Mouse (Mus musculus): ENCODE measurements around the gene Sos1. TPM values are rescaled to one million over a fixed set of nuclear protein-coding genes. Genes with fewer than 3 reads are reported as not detected.

Sos1 gene
- polyA plus RNA-seq, 1 experiment from 2014 or later, result 7.9 TPM

- H3K27me3 ChIP-seq (replicated peaks; ENCODE audit: control insufficient read depth, insufficient read depth, low read length), result no peaks in the 10 kb centered on the region
- 66% methylated on average over 11 of the region's 11 CpGs for WGBS
- DNase-seq (ENCODE audit: low spot score), result no peak
- H3K9ac ChIP-seq (ENCODE audit: low read length), result no peak overlapping the region
- no peak overlapping the region for H3K4me3 ChIP-seq (ENCODE audit: low read depth, low read length)
- H3K36me3 ChIP-seq (ENCODE audit: control insufficient read depth, insufficient read depth, low read length), result no peaks in the 10 kb centered on the region
- H3K27ac ChIP-seq (ENCODE audit: low read depth, low read length), result no peak overlapping the region
- no peaks in the 10 kb centered on the region for H3K9me3 ChIP-seq (replicated peaks; ENCODE audit: control insufficient read depth, low read length)
- H3K4me1 ChIP-seq (ENCODE audit: control insufficient read depth, insufficient read depth, low read length), result no peaks in the 10 kb centered on the region
- no peak for ATAC-seq
- H3K4me2 ChIP-seq (ENCODE audit: low read length), result no peak overlapping the region
These were observed 18.5 kb upstream of the Sos1 start for GRCm38 (mm10) chr17:80498600-80499268.

- no peaks in the 10 kb centered on the region for H3K9me3 ChIP-seq (replicated peaks; ENCODE audit: control insufficient read depth, low read length)
- H3K27ac ChIP-seq (ENCODE audit: low read depth, low read length), result no peak overlapping the region
- H3K27me3 ChIP-seq (replicated peaks; ENCODE audit: control insufficient read depth, insufficient read depth, low read length), result no peaks in the 10 kb centered on the region
- H3K4me2 ChIP-seq (ENCODE audit: low read length), result no peak overlapping the region
- no peak overlapping the region for H3K9ac ChIP-seq (ENCODE audit: low read length)
- no peak overlapping the region for H3K4me3 ChIP-seq (ENCODE audit: low read depth, low read length)
- DNase-seq (ENCODE audit: low spot score), result peak; percentile 7
- 30% methylated on average over 9 of the region's 9 CpGs for WGBS
- no peaks in the 10 kb centered on the region for H3K36me3 ChIP-seq (ENCODE audit: control insufficient read depth, insufficient read depth, low read length)
- ATAC-seq, result no peak
- H3K4me1 ChIP-seq (ENCODE audit: control insufficient read depth, insufficient read depth, low read length), result no peaks in the 10 kb centered on the region
These were observed 16.9 kb upstream of the Sos1 start for GRCm38 (mm10) chr17:80497183-80497601.

GRCm38 (mm10) chr17:80496607-80497170 is 16.4 kb upstream of the Sos1 start:
- Histone ChIP-seq H3K4me1 (ENCODE audit: control insufficient read depth, insufficient read depth, low read length) (no peaks in the 10 kb centered on the region), H3K36me3 (ENCODE audit: control insufficient read depth, insufficient read depth, low read length) (no peaks in the 10 kb centered on the region), H3K27ac (ENCODE audit: low read depth, low read length) (no peak overlapping the region), H3K9ac (ENCODE audit: low read length) (no peak overlapping the region), H3K9me3 (replicated peaks; ENCODE audit: control insufficient read depth, low read length) (no peaks in the 10 kb centered on the region), H3K27me3 (replicated peaks; ENCODE audit: control insufficient read depth, insufficient read depth, low read length) (no peaks in the 10 kb centered on the region), H3K4me2 (ENCODE audit: low read length) (no peak overlapping the region), H3K4me3 (ENCODE audit: low read depth, low read length) (no peak overlapping the region)
- WGBS, result 79% methylated on average over 8 of the region's 8 CpGs
- ATAC-seq (no peak), DNase-seq (ENCODE audit: low spot score) (no peak)

GRCm38 (mm10) chr17:80496185-80496584 is 15.9 kb upstream of the Sos1 start:
- 75% methylated on average over 6 of the region's 6 CpGs for WGBS
- H3K36me3 ChIP-seq (ENCODE audit: control insufficient read depth, insufficient read depth, low read length), result no peaks in the 10 kb centered on the region
- no peak for DNase-seq (ENCODE audit: low spot score)
- no peaks in the 10 kb centered on the region for H3K27me3 ChIP-seq (replicated peaks; ENCODE audit: control insufficient read depth, insufficient read depth, low read length)
- no peaks in the 10 kb centered on the region for H3K4me1 ChIP-seq (ENCODE audit: control insufficient read depth, insufficient read depth, low read length)
- no peak overlapping the region for H3K4me3 ChIP-seq (ENCODE audit: low read depth, low read length)
- H3K4me2 ChIP-seq (ENCODE audit: low read length), result no peak overlapping the region
- ATAC-seq, result no peak
- H3K9ac ChIP-seq (ENCODE audit: low read length), result no peak overlapping the region
- H3K9me3 ChIP-seq (replicated peaks; ENCODE audit: control insufficient read depth, low read length), result no peaks in the 10 kb centered on the region
- H3K27ac ChIP-seq (ENCODE audit: low read depth, low read length), result no peak overlapping the region

GRCm38 (mm10) chr17:80493891-80494290 is 13.6 kb upstream of the Sos1 start:
- no peaks in the 10 kb centered on the region for H3K27me3 ChIP-seq (replicated peaks; ENCODE audit: control insufficient read depth, insufficient read depth, low read length)
- H3K9ac ChIP-seq (ENCODE audit: low read length), result no peak overlapping the region
- H3K4me1 ChIP-seq (ENCODE audit: control insufficient read depth, insufficient read depth, low read length), result no peaks in the 10 kb centered on the region
- WGBS, result 76% methylated on average over 1 of the region's 1 CpGs
- H3K9me3 ChIP-seq (replicated peaks; ENCODE audit: control insufficient read depth, low read length), result no peaks in the 10 kb centered on the region
- no peak overlapping the region for H3K4me3 ChIP-seq (ENCODE audit: low read depth, low read length)
- DNase-seq (ENCODE audit: low spot score) (no peak), ATAC-seq (no peak)
- no peak overlapping the region for H3K4me2 ChIP-seq (ENCODE audit: low read length)
- no peak overlapping the region for H3K27ac ChIP-seq (ENCODE audit: low read depth, low read length)
- H3K36me3 ChIP-seq (ENCODE audit: control insufficient read depth, insufficient read depth, low read length), result no peaks in the 10 kb centered on the region

- Histone ChIP-seq H3K36me3 (ENCODE audit: control insufficient read depth, insufficient read depth, low read length) (no peaks in the 10 kb centered on the region), H3K27me3 (replicated peaks; ENCODE audit: control insufficient read depth, insufficient read depth, low read length) (no peaks in the 10 kb centered on the region), H3K4me3 (ENCODE audit: low read depth, low read length) (no peak overlapping the region), H3K4me2 (ENCODE audit: low read length) (no peak overlapping the region), H3K27ac (ENCODE audit: low read depth, low read length) (no peak overlapping the region), H3K9ac (ENCODE audit: low read length) (no peak overlapping the region), H3K9me3 (replicated peaks; ENCODE audit: control insufficient read depth, low read length) (no peaks in the 10 kb centered on the region), H3K4me1 (ENCODE audit: control insufficient read depth, insufficient read depth, low read length) (no peaks in the 10 kb centered on the region)
- DNase-seq (ENCODE audit: low spot score) (no peak), ATAC-seq (no peak)
- 95% methylated on average over 4 of the region's 4 CpGs for WGBS
These were observed 12.6 kb upstream of the Sos1 start for GRCm38 (mm10) chr17:80492811-80493210.

- DNase-seq (ENCODE audit: low spot score) (no peak), ATAC-seq (no peak)
- Histone ChIP-seq H3K4me2 (ENCODE audit: low read length) (no peak overlapping the region), H3K4me3 (ENCODE audit: low read depth, low read length) (no peak overlapping the region), H3K4me1 (ENCODE audit: control insufficient read depth, insufficient read depth, low read length) (no peaks in the 10 kb centered on the region), H3K27me3 (replicated peaks; ENCODE audit: control insufficient read depth, insufficient read depth, low read length) (no peaks in the 10 kb centered on the region), H3K9ac (ENCODE audit: low read length) (no peak overlapping the region), H3K36me3 (ENCODE audit: control insufficient read depth, insufficient read depth, low read length) (no peaks in the 10 kb centered on the region), H3K9me3 (replicated peaks; ENCODE audit: control insufficient read depth, low read length) (no peaks in the 10 kb centered on the region), H3K27ac (ENCODE audit: low read depth, low read length) (no peak overlapping the region)
- 95% methylated on average over 4 of the region's 4 CpGs for WGBS
These were observed 12.0 kb upstream of the Sos1 start for GRCm38 (mm10) chr17:80492274-80492673.

GRCm38 (mm10) chr17:80490166-80490565 is 9.9 kb upstream of the Sos1 start:
- no peak for ATAC-seq
- H3K4me1 ChIP-seq (ENCODE audit: control insufficient read depth, insufficient read depth, low read length), result no peaks in the 10 kb centered on the region
- H3K4me2 ChIP-seq (ENCODE audit: low read length), result no peak overlapping the region
- WGBS, result 54% methylated on average over 5 of the region's 5 CpGs
- no peaks in the 10 kb centered on the region for H3K36me3 ChIP-seq (ENCODE audit: control insufficient read depth, insufficient read depth, low read length)
- no peak overlapping the region for H3K27ac ChIP-seq (ENCODE audit: low read depth, low read length)
- no peaks in the 10 kb centered on the region for H3K27me3 ChIP-seq (replicated peaks; ENCODE audit: control insufficient read depth, insufficient read depth, low read length)
- no peaks in the 10 kb centered on the region for H3K9me3 ChIP-seq (replicated peaks; ENCODE audit: control insufficient read depth, low read length)
- no peak overlapping the region for H3K4me3 ChIP-seq (ENCODE audit: low read depth, low read length)
- DNase-seq (ENCODE audit: low spot score), result no peak
- no peak overlapping the region for H3K9ac ChIP-seq (ENCODE audit: low read length)

GRCm38 (mm10) chr17:80488918-80489317 is 8.7 kb upstream of the Sos1 start:
- H3K9ac ChIP-seq (ENCODE audit: low read length), result no peak overlapping the region
- H3K4me3 ChIP-seq (ENCODE audit: low read depth, low read length), result no peak overlapping the region
- peak; percentile 39 for DNase-seq (ENCODE audit: low spot score)
- no peak overlapping the region for H3K27ac ChIP-seq (ENCODE audit: low read depth, low read length)
- ATAC-seq, result peak; percentile 34; the same call in 1 of the 2 replicates
- WGBS, result 60% methylated on average over 3 of the region's 3 CpGs
- no peaks in the 10 kb centered on the region for H3K36me3 ChIP-seq (ENCODE audit: control insufficient read depth, insufficient read depth, low read length)
- no peaks in the 10 kb centered on the region for H3K27me3 ChIP-seq (replicated peaks; ENCODE audit: control insufficient read depth, insufficient read depth, low read length)
- no peaks in the 10 kb centered on the region for H3K4me1 ChIP-seq (ENCODE audit: control insufficient read depth, insufficient read depth, low read length)
- H3K4me2 ChIP-seq (ENCODE audit: low read length), result no peak overlapping the region
- no peaks in the 10 kb centered on the region for H3K9me3 ChIP-seq (replicated peaks; ENCODE audit: control insufficient read depth, low read length)
